Mouse (Mus musculus) CH12.LX (cell line): Measurements from ENCODE around the gene Itgb3.

Experiments used
- CTCF ChIP-seq, 2 experiments: IDR thresholded peaks in 1 of 2; conservative IDR thresholded peaks in 1 of 2; 2 replicates each; pipeline ENCODE4 v1.5.1; 2011 to 2012; ENCODE audit warnings: low read depth in 2 of 2, low read length in 2 of 2, improper control_type of control experiment in 1 of 2, inconsistent platforms in 1 of 2, mild to moderate bottlenecking in 1 of 2, moderate library complexity in 1 of 2
- E2F4 ChIP-seq: IDR thresholded peaks from 2 replicates; pipeline ENCODE4 v1.6.1; 2011; ENCODE audit warnings: low read depth, low read length, improper control_type of control experiment; ENCODE audit not compliant: insufficient replicate concordance
- EP300 ChIP-seq: IDR thresholded peaks from 2 replicates; pipeline ENCODE4 v1.6.1; 2011; ENCODE audit warnings: low read length, improper control_type of control experiment
- HCFC1 ChIP-seq: IDR thresholded peaks from 2 replicates; pipeline ENCODE4 v1.6.1; 2012; ENCODE audit warnings: low read depth, mild to moderate bottlenecking, inconsistent platforms, low read length, improper control_type of control experiment
- JUND ChIP-seq: conservative IDR thresholded peaks from 2 replicates; pipeline ENCODE4 v1.6.1; 2011; ENCODE audit warnings: low read depth, low read length, improper control_type of control experiment
- MAX ChIP-seq: IDR thresholded peaks from 2 replicates; pipeline ENCODE4 v1.6.1; 2011; ENCODE audit warnings: low read length, improper control_type of control experiment
- MYC ChIP-seq: IDR thresholded peaks from 2 replicates; pipeline ENCODE4 v1.6.1; 2011; ENCODE audit warnings: low read depth, mild to moderate bottlenecking, improper control_type of control experiment, low read length
- POLR2A ChIP-seq: IDR thresholded peaks from 2 replicates; pipeline ENCODE4 v1.6.1; 2011; ENCODE audit warnings: low read depth, mild to moderate bottlenecking, improper control_type of control experiment, low read length
- RAD21 ChIP-seq: IDR thresholded peaks from 2 replicates; pipeline ENCODE4 v1.6.1; 2011; ENCODE audit warnings: low read depth, mild to moderate bottlenecking, low read length, improper control_type of control experiment, moderate library complexity
- UBTF ChIP-seq: IDR thresholded peaks from 2 replicates; pipeline ENCODE4 v1.6.1; 2012; ENCODE audit warnings: low read depth, mild to moderate bottlenecking, inconsistent platforms, low read length, improper control_type of control experiment, moderate library complexity
- USF1 ChIP-seq: IDR thresholded peaks from 2 replicates; pipeline ENCODE4 v1.6.1; 2014; ENCODE audit warnings: low read depth, mild to moderate bottlenecking, inconsistent platforms, low read length, improper control_type of control experiment
- ZC3H11A ChIP-seq: IDR thresholded peaks from 2 replicates; pipeline ENCODE4 v1.6.1; 2012; ENCODE audit warnings: low read depth, mild to moderate bottlenecking, inconsistent platforms, low read length, improper control_type of control experiment
- ZKSCAN1 ChIP-seq: IDR thresholded peaks from 2 replicates; pipeline ENCODE4 v1.6.1; 2012; ENCODE audit warnings: low read depth, inconsistent platforms, low read length, improper control_type of control experiment, borderline replicate concordance

DNA sequence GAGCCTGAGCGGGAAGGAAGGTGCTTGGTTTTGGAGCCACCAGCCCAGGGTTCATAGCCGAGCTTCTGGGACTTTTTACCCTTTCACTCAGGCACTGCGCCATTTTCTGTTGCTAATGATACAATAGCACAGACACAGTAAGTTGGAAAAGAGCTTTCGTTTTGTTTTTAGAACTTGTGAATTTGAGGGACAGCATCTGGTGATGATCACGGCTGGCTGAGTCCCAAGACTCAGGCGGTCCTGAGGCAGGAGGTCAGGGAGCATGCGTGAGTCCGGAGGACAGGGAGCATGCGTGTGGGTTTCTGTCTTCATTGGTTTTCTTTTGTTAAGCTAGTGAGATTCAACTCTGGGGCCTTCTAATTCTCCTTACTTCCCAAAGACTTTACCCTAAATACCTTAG, 31.8 kb downstream of the Itgb3 start:
- TF ChIP-seq EP300 (no peak), POLR2A (no peak), MYC (no peak), RAD21 (no peak), JUND (no peak), CTCF (conservative IDR thresholded peaks at IDR 0.05 in 1 of 2, IDR thresholded peaks at IDR 0.05 in 1 of 2; ENCODE audit: low read depth in 2 of 2, low read length in 2 of 2) (no peak), ZC3H11A (no peak), E2F4 (no peak), ZKSCAN1 (no peak), MAX (no peak), HCFC1 (no peak), USF1 (no peak), UBTF (no peak)
